Mouse (Mus musculus) megakaryocyte-erythroid progenitor cell, adult 5-6 weeks (primary cell): ENCODE measurements around the gene Kctd2. TPM values are rescaled to one million over a fixed set of nuclear protein-coding genes. Genes with fewer than 3 reads are reported as not detected.
"Not testable (repeated sequence)": the region's sequence is repeated elsewhere in the genome, so short reads cannot be mapped to it uniquely, and the experiment has no call there.

Experiments
- ATAC-seq: replicated peaks from 2 replicates; pipeline ENCODE4 v1.8.0; 2016; ENCODE audit warnings: mild to moderate bottlenecking, inconsistent platforms; ENCODE audit not compliant: severe bottlenecking, poor library complexity, low FRiP score, low TSS enrichment
- total RNA-seq, 2 experiments: library from RNA; stranded (forward) in 1 of 2; stranded (reverse) in 1 of 2; fragments of 200-1000, 215-1000 nt in 1 of 2; fragments of >200 nt in 1 of 2; fragmentation: Nextera tagmentation in 1 of 2; gene quantifications; 2 replicates each; pipeline ENCODE4 v1.2.3; 2014 to 2017

The Kctd2 gene
- total RNA-seq (2014; fragmentation: Nextera tagmentation) = 17.4 and 18.4 TPM in 2 replicates
- total RNA-seq (2017) = 10.9 and 13.0 TPM in 2 replicates

DNA sequence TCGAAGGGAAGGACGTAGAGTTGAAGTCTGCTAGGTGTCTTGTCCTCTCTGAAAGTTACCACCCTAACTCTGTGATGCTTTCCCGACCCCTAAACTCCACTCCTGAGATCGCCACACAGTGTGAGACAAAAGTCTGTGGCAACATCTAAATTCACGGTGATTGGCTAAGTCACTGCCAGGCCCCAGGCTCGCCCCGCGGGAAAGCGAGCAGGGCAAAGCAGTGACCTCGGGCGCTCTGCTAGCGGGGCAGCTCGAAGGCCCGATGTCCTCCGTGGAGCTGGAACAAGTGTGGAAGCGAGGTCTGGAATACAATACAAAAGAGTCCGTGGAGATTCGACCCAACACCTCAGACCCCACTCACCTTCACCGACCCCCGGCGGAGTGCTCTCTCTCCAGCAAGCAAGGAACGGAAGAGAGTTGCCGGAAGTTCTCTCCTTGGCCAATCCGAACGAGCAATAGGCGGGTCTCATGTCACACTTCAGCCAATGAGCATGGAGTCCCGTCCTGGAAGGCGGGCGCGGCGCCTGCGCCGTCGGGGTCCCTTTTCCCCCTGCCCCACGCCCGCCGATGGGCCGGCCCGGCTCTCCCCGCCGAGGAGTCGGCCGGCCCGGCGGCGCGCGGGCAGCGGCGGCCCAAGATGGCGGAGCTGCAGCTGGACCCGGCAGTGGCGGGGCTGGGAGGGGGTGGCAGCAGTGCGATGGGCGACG, at the start of gene Kctd2, which contains the start of gene Atp5h:
Gene Kctd2, plus strand, starts transcription at position 598 of the 707 bp plus-strand sequence.
Gene Atp5h, minus strand, starts transcription at position 432 of the 707 bp plus-strand sequence.
- ATAC-seq = peak; percentile 98

DNA sequence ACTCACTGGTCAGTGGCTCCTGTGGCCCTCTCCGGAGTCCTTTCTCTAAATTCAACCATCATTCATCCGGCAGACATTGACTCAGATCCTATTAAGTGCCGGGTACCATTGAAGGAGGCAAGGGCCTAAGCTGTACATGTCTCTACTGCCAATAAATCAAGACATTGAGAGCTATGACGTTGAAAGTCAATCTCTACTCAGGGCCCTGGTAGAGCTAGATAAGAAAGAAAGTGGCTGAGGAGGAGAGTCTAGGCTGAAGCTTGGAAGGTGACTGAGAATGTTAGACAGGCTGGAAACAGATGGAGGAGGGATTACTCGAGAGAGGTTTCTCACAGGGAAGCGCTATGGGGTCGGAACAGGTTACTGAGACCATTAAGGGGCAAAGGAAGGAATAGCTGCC, 49.6 kb upstream of the Kctd2 start:
- ATAC-seq = 0 out of 2 replicates have a peak, but pooled peaks have one; percentile 28

DNA sequence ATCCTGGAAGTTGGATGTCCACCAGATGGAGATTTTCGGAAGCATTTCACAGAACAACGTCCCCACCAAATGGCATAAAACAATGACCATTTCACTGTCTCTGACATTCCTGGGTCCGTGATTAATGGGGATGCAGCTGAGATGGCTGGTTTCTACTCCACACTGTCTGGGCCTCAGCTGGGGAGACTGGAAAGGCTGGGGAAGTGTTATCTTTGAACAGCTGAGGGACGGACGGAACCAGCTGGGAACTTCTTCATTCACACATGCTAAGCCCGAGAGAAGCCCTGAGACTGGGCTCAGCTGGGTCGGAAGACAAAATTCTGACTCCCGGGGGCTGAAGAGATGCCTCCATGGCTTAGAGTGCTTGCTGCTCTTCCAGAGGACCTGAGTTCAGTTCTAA, 48.6 kb upstream of the Kctd2 start:
- no peak for ATAC-seq

DNA sequence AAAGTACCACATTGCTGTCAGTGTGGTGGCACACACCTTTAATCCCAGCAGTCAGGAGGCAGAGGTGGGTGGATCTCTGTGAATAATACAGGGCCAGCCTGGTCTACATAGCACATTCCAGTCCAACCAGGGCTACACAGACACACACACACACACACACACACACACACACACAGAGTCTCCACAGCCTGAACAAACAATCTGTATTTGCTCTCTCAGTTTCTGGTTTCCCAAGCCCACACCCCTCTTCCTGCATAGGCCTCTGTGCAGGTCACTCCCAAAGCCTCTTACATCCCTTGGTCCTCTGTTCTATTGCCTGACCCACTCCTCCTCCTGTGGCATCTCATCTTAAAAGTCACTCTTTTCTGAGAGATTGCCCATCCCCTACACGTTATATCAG, 47.9 kb upstream of the Kctd2 start:
- no peak for ATAC-seq

DNA sequence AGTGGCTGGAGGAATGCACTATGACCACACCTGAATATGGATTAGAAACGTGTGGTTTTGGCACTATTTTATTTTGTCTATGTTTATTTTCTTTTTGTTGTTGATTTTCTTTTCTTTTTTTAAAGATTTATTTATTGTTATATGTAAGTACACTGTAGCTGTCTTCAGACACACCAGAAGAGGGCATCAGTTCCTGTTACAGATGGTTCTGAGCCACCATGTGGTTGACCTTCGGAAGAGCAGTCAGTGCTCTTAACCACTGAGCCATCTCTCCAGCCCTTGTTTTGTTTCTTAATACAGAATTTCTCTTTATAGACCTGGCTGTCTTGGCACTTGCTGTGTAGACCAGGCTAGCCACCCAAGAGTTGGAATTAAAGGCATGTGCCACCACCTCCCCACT, 47.2 kb upstream of the Kctd2 start:
- ATAC-seq = no peak

DNA sequence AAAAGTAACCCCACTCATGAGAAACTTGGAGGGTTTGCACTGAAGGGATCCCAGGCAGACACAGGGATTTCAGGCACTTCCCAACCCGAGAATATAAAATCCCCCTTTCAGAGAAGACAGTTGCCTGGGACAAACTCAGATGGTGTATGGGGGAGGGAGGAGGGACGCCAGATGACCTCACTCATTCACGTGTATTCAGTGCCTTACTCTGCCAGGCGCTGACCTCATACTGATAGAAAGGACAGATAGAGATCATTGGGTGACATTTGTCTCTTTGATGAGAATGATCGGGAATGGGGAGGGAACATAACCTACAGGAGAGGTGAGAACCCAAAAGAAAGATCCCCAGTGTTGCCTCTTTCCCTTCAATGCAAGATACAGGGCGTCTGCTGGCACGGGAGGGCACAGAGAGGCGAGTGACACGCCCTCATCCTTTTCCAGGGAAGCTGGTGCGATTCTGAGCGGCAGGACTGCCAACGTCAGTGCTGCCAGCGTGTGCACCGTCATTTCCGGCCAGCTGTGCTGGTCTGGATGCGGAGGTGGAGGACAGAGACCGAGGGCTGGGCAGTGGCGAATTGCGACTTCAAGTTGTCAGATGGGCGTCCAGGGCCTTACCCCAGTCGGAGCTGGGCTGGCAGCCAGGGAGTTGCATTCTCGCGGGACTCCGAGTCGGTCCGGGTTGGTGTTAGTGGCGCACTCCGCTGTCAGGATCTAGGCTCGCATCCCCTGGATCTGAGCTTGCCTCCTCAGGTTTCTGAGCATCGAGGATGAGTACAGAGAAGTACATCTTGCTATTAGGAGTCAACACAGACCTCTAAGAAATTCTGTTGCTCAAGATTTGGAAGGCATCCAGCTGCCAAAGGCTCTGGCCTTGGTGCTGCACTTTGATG, 45.9 kb upstream of the Kctd2 start:
- ATAC-seq = peak; percentile 62

DNA sequence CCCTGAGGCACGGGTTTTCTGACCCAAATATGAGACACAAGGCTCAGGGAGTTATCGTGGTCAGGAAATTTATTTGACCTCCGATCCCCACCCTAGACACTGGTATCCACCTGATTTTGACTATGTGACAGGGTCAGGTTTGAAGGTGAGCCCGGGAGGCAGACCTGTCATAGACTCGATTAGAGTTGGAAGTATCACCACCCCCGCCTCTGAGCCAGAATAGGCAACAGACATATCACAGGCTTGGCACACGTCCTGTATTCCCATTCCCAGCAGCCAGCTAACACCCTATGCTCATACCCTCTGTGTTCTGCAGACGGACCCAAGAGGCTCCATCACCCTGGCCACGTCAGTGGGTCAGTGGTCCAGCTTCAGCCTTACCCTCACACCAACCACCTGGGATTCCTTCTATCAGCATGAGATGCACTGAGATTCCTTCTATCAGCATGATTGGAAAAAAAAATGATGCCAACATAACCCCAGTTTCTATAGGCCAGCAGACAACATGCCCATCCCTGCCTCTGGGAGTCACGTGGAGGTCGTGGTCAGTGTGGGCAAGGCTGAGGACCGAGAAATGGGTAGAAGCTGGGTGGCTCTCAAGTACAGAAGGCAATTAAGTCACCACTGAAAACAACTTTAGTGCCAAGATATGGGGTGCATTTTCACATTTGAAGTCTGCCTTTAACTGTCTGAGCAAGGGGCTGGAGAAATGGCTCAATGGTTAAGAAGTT, 45.1 kb upstream of the Kctd2 start:
- no peak for ATAC-seq

DNA sequence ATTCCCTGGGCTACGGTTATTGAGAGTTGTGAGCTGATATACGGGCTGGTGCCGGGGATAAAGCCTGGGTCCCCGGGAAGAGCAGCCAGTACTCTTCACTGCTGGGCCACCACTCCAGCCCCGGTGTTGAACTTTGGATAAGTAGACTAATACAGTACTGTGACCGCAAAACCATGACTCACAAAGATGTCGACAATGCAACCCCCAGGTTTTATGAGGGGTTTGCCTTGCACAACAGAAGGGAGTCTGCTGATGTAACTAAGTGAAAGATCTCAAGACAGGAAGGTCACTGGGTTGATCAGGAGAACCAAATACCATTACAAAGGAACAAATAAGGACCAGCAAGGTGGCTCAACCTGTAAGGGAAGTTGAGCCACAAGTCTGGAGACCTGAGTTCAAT, 43.2 kb upstream of the Kctd2 start:
- no peak for ATAC-seq

DNA sequence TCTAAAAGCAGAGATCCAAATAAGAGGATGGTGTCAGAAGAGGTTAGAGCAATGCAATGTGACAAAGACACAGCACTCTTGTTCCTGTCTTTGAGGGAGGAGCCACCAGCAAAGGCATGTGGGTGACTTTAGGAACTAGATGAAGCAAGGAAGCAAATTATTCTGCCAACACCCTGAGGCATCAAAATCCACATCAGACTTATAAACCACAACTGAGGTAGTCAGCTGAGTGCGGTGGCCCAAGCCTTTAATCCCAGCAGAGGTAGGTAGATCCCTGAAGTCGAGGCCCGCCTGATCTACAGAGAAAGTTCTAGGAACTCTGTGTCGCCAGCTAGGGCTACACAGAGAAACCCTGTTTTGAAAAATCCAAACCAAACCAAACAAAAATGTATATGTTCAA, 42.7 kb upstream of the Kctd2 start:
- no peak for ATAC-seq

DNA sequence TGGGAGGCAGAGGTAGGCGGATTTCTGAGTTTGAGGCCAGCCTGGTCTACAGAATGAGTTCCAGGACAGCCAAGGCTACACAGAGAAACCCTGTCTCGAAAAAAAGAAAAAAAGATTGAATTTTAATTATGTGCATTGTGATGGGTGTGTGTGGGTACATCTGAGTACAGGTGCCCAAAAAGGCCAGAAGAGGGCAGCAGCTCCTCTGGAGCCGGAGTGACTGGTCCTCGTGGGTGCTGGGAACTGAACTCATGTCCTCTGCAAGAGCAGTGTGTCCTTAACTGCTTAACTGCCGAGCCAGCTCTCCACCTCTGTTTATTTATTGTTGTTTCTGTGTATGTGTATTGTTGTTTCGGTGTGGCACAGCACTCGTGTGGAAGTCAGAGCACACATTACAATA, 42.1 kb upstream of the Kctd2 start:
- ATAC-seq = no peak

DNA sequence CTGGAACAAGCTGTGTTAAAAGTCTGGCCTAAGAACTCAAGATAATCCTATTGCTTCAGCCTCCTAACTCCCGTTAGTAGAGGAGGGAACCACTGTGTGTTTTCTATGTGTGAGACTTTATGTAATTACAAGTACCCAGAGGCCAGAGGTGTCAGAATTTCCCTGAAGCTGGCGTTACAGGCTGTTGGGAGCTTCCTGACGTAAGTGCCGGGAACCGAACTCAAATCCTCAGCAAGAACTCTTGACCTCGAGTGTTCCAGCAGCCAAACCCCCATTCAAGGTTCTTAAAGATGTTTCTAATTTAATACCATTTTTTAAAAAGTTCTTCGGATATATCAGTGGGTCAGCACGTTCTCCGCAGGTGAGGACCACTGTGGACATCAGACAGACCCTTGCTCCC, 38.7 kb upstream of the Kctd2 start:
- no peak for ATAC-seq

DNA sequence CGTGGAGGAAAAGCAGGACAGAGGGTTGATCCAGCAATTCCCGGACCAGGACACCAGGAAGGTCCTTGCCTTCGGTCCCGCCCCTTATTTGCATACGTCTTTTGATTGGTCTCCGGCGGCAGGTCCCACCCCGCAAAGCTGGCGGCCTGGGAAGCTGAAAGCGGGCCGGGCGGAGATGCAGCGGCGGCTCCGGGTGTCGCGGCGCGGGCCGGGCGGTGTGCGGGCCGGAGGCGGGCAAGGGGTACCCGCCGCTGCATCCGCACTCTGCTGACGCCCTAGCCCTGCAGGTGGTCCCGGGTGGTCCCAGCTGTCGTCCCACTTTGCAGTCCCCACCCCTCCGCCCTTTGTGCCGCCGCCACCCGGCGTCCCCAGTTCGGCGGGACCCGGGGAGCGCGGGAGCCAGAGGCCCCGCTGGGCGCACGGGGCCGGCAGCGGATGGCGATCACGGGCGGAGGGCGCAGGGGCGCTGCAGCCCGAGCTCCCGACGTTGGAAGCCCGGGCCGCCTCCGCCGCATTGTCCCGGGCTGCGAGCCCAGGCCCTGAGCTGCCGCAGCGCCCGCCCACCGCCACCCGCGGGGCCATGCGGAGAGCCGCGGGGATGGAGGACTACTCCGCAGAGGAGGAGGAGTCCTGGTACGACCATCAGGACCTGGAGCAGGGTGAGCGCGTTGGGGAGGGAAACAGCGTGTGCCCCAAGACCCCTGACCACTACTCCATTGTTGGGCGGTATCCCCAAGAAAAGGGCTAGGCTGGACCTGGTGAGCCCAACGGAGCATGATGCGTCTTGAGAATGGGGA, 38.0 kb upstream of the Kctd2 start, which contains the start of gene Cdr2l:
Gene Cdr2l, plus strand, starts transcription at position 174 of the 797 bp plus-strand sequence.
- ATAC-seq = 0 out of 2 replicates have a peak, but pooled peaks have one; percentile 51

DNA sequence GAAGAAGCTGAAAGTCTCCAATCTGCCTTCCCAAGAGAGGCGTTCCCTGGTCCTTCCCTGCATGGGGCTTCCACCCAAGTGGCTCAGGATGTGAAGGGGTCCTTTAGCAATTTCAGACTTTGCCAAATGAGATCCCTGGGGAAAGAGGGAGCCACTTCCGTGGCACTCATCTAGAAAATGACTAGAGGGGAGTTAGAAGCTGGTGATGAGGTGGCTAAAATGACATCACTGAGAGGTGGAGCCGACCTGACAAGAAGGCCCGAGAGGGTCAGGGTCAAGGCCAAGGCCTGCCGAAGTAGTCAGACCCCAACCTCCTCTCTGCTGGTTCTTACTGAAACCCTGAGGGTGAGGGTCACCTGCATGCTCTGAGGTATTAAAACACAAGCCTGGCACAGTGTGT, 37.0 kb upstream of the Kctd2 start:
- ATAC-seq = no peak

DNA sequence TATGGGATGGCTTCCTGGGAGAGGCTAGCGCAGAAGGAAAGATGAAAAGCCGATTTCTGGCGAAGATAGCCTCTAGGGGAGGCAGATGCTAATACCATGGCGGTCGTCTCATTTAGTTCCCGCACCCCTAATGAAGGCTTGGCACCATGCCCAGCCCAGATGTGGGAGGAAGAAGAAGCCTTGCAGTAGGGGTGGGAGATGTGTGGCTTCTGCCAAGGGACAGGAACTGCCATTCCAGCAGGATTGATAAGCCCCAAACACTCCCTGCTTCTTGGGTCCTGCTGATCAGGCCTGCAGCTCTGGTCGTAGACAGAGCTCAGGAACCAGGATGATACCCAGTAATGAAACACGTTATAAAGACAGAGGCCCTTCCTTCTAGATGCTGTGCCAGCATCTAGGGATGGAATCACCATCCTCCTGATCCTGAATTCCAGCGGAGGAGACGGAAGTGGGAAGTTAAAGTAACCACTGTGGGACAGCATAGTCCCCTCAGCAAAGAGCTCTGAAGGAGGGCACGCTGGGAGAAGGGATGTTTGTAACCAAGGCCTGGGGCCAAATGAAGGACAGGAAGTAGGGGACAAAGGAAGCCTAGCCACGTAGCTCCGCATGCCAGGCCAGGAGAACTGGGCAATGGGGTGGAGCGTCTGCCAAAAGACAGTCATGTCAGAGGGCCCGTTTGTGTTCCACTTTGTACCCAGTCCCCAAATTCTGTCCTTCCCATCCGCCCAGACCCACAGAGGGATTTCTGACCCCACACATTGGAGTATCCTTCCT, 36.0 kb upstream of the Kctd2 start:
- no peak for ATAC-seq

DNA sequence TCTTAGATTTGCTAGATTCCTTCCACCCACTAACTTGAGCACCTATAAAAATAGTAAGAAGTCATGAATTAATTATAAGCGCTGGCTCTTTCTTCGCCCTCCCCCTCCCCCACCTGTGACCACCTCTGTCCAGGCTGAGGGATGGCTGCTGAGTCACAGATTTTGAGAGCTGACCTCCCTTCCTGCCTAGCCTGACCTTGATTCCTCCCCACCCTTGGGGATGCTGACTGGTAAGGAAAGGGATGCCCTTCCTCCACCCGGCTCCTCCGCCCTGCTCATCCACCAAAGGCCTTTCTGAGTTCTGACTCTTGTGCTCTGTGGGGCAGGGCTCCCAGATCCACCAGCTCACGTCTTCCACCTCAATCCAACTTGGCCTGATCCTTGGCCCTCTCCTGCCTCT, 35.3 kb upstream of the Kctd2 start:
- no peak for ATAC-seq

DNA sequence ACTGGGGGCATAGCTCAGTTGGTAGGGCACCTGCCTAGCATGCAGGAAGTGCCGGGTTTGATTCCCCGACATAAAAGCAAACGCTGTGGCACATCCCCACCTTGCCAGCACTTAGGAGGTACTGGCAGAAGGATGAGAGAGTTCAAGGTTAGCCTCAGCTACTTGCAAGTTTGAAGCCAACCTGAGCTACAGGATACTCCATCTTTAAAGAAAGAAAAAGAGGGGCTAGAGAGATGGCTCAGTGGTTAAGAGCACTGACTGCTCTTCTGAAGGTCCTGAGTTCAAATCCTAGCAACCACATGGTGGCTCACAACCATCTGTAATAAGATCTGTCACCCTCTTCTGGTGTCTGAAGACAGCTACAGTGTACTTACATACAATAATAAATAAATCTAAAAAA, 33.1 kb upstream of the Kctd2 start:
- not testable (repeated sequence) for ATAC-seq

DNA sequence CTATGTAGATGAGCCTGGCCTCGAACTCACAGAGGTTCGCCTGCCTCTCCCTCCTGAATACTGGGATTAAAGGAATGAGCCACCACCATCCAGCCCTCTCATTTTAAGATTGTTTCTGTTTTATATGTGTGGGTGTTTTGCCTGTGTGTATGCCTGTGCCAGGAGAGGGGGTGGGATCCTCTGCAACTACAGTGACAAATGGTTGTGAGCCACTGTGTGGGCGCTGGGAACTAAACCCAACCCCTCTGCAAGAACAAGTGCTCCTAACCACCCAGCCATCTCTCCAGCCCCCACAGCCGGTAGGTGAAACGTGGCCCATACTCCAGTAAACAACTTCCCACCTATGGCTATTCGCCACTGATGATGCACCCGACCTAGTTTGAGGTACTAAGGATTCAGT, 28.6 kb upstream of the Kctd2 start:
- no peak for ATAC-seq

DNA sequence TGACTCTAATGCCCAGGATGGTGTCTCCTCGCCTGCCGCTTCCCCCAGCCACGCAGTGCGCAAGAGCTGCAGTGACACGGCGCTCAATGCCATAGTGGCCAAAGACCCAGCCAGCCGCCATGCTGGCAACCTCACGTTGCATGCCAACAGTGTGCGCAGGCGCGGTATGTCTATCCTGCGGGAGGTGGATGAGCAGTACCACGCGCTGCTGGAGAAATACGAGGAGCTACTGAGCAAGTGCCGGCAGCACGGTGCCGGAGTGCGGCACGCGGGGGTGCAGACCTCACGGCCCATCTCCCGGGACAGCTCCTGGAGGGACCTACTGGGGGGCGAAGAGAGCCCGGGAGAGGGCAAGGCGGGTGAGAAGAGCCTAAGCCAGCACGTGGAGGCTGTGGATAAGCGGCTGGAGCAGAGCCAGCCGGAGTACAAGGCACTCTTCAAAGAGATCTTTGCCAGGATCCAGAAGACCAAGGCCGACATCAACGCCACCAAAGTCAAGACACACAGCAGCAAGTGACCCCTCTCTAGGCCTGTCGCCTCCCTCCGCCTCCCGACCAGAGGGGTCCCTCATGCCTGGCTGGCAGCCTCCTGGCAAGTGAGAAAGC, 26.1 kb upstream of the Kctd2 start:
- 0 out of 2 replicates have a peak, but pooled peaks have one; percentile 17 for ATAC-seq
